Mouse (Mus musculus) lung, adult 2 months (tissue): ENCODE data around the gene Vmn1r212.
"Not testable (repeated sequence)": the region's sequence is repeated elsewhere in the genome, so short reads cannot be mapped to it uniquely, and the experiment has no call there.

Experiments used
- CTCF ChIP-seq: fragments of 200-500 bp; IDR thresholded peaks from 2 replicates; pipeline ENCODE4 v1.5.1; 2011; ENCODE audit warnings: mild to moderate bottlenecking, low read length, control low read depth; ENCODE audit not compliant: insufficient read depth
- POLR2A ChIP-seq: fragments of 200-500 bp; IDR thresholded peaks from 2 replicates; pipeline ENCODE4 v1.6.1; 2011; ENCODE audit warnings: low read depth, mild to moderate bottlenecking, control low read depth, low read length, borderline replicate concordance; ENCODE audit errors: extremely low read depth

DNA sequence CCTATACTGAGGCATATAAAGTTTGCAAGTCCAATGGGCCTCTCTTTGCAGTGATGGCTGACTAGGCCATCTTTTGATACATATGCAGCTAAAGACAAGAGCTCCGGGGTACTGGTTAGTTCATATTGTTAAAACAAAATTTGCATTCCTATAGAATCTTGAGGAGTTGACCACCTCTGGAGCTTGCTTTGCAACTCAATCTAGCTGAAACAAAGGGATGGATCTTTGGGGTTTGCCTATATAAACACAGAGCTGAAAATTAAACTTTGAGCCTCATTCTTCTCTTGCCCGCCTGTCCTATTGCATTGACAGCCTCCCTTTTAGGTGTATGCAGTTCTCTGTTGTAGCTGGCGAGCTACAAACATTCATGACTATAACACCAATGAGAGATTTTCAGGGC lies 39.7 kb downstream of the Vmn1r212 start:
- TF ChIP-seq POLR2A, CTCF: not testable (repeated sequence)
